Mouse (Mus musculus): ENCODE results near the gene Hlx.

Hlx gene

DNA sequence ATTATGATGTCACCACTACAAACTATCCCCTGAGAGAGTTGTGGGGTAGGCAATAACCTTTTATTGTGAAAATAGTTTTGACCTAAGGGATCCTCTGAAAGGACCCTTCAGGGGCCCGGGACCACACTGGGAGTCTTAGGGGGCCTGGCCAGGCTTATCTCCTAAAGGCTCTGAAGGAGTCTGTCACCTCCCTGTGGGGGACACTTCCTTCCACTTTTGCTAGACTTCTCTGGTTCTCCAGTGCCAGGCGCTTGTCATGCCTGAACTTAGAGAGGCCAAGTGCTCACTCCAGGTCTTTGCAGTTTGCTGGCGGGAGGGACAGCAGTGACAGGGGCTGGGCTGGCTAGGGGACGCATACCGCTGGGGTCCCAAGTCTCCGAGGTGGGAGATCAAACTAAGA lies 16.3 kb downstream of the Hlx start:
- DNase-seq (ENCODE audit: low read depth, low spot score), result no peak

DNA sequence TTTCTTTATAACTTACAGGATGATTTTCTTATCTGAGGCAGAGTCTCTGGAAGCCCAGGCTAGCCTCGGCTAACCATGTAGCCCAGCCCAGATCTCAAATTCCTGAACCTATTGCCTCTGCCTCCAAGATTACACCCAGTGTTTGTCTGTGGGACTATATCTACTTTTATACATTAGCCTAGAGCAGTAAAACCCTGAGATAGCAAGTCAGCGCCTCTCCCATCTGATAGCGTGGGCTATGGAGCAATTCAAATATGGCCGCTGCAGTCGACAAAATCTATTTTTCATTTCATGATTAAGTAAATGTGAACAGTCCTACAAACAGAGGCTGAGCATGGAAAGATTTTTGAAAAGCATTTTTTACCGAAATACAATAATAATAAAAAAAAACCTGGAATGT lies 16.7 kb downstream of the Hlx start:
- no peak for DNase-seq (ENCODE audit: low read depth, low spot score)

DNA sequence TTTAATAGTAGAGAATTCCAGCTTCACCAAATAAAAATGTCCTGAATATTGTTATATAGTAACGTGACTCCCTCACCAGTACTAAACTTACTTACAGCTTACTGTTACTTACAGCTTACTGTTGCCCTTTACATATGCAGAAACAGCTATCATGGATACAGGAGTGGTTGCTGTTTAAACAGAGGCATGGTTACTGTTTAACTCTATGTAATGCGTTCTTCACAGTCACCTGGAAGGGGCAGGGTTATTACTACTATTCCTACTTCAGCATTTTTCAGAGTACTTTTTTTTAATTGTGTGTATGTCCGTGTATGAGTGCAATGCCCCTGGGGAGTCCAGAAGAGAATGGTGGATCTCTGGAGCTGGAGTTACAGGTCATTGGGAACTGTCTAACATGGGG lies 17.9 kb downstream of the Hlx start:
- DNase-seq (ENCODE audit: low read depth, low spot score), result no peak

DNA sequence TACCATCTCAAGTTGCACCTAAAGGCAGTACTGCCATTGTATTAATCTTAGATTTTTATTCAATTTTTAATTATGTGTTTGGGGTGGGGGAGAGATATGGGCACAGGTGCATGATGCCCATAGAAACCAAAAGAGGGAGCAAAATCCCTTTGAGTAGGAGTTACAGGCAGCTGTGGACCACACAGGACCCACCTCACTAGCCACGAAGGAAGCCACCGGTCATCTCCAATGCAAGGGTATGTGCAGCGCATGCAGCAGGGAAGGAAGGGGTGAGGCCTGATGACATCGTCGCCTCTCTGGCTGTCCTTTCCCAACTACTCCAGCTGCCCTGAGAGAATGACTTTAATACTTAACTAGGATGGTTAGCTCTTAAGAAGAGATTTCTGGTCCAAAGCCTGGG lies 18.7 kb downstream of the Hlx start:
- DNase-seq (ENCODE audit: low read depth, low spot score), result no peak

DNA sequence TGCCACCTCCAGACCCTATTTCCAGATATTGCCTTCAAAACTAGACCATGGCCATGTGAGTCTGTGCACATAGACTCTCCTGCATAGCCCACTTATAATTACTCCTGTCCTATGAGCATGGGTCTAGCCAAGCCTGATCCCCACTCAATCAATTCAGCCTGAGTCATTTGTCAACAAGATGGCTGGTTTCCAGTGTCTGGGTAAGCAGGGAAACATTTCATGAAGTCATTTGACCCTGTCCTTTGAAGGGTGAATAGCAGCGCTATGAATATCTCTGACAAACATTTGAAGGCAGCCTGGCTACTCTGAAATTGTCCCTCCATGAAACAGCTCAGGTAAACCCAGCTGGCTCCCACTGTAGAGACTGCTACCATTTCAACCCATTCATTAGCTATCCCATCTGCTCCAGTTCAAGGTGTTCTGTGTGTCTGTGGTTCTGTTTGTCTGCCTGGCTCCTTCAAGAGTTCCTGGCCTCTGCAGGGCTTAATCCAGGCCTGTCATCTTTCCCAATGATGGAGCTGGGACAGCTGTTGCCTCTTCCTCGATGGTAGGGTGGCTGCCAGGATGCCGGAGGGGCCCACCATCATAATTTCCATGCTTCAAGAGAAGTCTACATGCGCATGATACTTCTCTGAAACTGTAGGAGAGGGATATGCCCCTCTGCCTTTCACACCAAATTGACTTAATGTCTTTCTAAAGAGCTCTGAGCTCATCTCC lies 24.7 kb downstream of the Hlx start:
- no peak for DNase-seq (ENCODE audit: low read depth, low spot score)

DNA sequence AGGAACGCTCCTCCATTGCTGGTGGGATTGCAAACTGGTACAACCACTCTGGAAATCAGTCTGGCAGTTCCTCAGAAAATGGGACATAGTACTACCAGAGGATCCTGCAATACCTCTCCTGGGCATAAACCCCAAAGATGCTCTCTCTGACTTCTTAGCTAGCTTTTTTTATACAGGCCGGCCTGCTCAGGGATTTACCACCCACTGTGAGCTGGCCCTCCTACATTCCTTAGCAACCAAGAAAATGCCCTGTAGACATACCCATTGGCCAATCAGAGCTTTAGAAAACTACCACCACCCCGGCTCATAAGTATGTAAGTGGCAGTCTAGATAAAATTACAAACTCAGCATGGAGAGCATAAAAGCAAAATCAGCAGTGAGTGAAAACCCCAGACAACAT lies 27.5 kb downstream of the Hlx start:
- DNase-seq (ENCODE audit: low read depth, low spot score), result no peak

DNA sequence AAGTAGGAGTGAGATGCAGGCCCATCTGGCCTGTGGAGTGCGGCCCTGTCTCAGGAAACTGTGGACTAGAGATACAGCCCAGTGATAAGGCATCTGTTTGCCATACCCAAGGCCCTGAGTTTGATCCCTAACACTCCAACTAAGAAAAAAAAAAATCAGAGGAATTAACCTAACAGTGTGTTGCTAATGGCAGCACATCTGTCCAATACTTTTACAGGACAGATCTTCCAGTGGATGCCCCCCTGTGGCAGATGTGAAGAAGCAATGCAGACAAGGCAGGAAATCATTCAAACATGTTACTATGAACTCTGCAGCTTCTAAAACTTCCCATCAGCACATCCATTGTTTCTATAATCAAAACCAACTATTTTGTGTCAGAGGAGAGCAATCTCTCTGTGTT lies 33.1 kb downstream of the Hlx start:
- DNase-seq (ENCODE audit: low read depth, low spot score), result no peak

DNA sequence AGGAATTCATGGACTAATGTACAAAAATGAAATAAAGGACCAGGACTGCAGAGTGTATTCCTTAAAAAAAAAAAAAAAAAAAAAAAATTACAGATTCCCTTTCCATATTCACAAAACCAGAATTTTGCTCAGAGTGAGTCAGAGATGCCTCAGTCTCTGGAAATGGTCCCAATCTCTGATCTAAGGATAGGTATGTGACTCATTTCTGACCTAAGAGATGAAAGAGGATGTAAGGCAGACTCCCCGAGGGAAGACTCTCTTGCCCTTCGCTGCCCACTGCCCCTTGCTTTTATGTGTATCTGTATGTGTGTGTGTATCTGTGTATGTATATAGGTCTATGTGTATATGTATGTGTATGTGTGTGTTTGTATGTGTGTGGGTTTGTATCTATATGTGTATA lies 37.0 kb downstream of the Hlx start:
- peak; percentile 71 for DNase-seq (ENCODE audit: low read depth, low spot score)

DNA sequence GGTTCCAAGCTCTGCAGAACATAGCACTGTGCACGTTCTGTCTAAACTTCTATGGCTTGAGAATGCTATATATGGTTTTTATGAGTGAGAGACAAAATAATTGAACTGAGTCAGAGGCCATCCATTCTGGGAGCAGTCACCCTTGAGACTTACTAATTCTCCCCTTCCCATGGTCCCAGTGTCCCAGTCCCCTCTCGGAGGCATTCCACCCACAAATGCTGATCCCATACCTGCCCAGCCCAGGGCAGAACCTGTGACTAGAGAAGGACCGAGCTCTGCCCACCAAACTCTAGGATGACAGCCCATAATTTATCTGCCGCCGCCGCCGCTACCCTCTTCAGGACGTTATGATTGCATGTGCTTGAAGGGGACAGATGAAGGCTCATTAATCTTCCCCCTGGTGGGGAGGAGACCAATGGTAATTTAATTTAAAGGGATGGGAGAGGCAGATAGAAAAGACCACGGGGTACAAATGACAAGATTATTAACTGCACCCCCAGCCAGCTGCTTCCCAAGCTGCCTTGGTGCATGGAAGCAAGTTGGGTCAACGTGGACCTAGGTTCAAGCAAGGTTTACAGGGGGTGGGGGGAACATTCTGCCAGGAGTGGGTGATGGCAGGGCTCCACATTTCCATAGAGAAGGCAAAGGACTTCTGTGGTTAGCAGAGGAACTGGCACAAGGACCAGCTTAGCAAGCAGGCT lies 40.1 kb downstream of the Hlx start:
- DNase-seq (ENCODE audit: low read depth, low spot score), result no peak

DNA sequence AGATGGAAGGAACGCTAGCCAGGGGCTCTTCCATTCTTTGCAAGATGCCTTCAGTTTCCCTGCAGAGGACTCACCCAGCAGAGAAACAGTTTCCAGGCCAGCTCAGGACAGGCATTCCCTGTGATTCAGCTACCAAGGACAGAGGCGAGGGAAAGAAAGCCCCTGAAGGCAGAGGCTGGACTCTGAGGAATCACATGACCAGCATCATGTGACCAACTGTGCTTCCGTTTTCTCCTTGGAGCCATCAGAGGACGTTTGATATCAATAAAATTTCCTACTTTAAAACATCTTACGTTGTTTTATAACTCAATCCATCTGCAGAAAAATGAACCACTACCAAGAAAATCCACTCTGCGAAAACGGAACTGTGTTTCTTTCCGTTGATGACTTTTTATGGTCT lies 41.2 kb downstream of the Hlx start:
- DNase-seq (ENCODE audit: low read depth, low spot score), result no peak

DNA sequence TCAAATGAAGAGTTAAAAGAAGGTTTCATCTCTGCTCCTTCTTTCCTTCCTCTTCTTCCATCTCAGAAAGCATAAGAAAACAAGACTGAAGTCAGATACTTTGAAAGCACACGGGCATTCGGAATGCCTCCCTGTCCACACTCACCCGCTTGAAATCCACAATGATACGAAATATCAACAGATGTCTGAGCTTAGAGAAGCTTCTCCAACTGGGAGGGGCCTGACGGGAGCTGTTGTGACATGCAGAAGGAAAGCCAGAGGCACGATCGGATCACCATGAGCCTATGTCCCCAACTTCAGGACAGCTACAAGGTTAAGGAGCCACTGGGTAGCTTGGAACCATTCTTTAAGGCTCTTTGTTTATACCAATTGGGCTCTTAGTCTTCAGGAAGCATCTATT lies 44.4 kb downstream of the Hlx start:
- DNase-seq (ENCODE audit: low read depth, low spot score), result no peak

DNA sequence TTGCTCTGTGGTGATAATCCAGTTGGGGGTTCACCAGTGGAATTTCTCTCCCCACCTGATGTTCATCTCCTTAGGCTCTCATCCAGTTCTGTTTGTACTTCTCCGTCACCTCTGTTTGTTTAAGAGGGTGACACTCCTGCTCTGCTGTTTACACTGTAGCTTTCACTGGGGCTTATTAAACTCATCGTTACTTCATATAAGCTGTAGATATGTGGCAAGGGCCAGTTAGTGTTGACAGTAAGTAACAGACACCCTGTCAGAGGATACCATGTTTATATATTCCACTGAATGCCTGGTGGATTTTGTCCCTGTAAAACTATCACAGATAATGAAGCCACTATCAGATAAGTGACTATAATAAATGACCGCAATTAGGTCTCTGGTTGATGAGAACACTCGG lies 44.9 kb downstream of the Hlx start:
- DNase-seq (ENCODE audit: low read depth, low spot score), result no peak

DNA sequence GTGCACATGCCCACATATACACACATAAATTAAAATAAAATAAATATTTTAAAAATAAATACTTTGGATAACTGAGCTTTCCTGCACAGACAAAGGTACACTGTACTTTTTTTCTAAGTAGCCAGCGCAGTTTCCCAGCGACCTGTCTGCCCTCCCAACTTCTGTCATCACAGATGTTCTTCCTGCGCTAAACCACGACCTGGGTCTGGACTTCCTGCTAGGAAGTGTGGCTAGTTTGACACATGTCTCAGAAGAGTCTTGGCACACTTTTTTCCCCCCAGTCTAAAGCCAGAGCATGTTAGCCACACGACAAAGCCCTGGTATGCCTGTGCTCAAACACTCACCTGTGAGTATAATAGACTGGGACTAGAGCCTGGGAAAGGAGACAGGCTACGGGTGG lies 48.9 kb downstream of the Hlx start:
- DNase-seq (ENCODE audit: low read depth, low spot score), result no peak

DNA sequence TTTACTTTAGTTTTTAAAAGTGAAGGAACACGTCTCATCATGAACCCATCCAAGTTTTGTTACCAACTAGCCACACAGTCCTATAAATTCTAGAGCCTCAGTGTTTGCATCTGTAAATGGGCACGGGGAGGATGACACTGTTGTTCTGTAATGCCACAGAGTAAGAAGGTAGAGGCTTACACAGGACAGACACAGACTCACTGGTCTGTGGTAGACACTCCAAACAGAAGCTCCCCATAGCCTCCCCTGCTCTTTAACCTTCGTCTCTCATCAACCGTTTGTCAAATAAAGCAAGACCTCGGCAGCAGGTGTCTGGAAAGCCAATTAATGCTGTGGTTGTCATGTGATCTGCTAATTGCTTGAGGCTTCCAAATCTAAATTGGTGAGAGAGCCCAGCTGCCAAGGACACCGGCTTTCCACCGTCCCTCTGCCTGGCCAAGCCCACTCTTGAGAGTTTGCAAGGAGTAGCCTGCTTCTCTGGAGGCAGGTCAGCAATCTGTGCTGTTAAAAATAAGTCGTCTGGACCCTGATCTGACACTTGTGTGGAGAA lies 52.9 kb downstream of the Hlx start:
- DNase-seq (ENCODE audit: low read depth, low spot score), result no peak

DNA sequence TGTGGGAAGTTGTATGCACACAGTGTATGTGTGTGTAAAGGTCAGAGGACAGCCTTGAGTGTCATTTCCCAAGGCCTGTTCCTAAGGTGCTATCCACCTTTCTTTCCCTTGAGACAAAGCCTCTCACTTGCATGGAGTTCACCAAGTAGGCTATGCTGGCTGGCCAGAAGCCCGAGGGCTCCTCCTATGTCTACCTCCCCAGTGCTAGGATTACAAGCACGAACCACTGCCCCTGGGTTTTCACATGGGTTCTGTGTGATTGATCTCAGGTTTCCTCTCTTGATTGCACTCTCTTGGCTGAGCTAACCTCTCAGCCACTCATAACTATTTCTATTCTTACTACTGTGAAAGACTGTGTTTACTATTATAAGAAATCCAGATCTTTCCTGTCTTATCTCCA lies 54.8 kb downstream of the Hlx start:
- no peak for DNase-seq (ENCODE audit: low read depth, low spot score)
